12 mouse cellular contexts compared by ENCODE assay signal in the genomic region with DNA sequence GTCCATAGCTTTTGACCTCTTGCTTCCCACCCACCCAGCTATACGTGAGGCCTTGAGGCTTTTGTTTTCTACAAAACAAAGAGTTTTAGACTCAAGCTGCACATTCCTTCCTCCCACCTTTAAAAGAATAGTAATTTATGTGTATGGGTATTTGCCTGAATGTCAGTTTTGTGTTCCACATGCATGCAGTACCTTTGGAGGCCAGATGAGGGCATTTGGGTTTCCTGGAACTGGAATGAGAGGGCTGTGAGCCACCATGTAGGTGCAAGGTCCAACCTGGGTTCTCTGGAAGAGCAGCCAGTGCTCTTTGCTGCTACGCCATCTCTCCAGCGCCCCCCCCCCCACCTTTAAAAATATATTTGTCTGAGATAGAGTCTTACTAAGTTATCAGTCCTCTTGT. TPM values are rescaled to one million over a fixed set of nuclear protein-coding genes. Genes with fewer than 3 reads are reported as not detected.
DNase-seq lines count a peak whose midpoint lies in the region; ATAC-seq lines count a peak whose summit lies in the region.
"Had no signal": no experiment of that assay in that cellular context is flagged by ENCODE, and none has a peak within 500 bp of the region (broad histone marks: within the 10 kb centered on the region; RNA-seq: fewer than 3 reads in every experiment).

No protein-coding gene starts in this region.

- no peaks in the 10 kb centered on the region for H3K36me3 ChIP-seq in hindbrain, embryonic 11.5 days (ENCODE audit: control insufficient read depth, insufficient read depth, low read length)
- H3K36me3 ChIP-seq in hindbrain, embryonic 12.5 days: peaks cover 32% of the 10 kb centered on the region
- peaks cover 79% of the 10 kb centered on the region for H3K36me3 ChIP-seq in embryonic facial prominence, embryonic 10.5 days (replicated peaks)
- H3K36me3 ChIP-seq in forebrain, embryonic 11.5 days (ENCODE audit: control insufficient read depth, insufficient read depth, low read length): no peaks in the 10 kb centered on the region; the same call in 1 of the 2 replicates
- H3K36me3 ChIP-seq: stomach, embryonic 15.5 days had no signal

- H3K4me1 ChIP-seq in hindbrain, embryonic 11.5 days (replicated peaks; ENCODE audit: control insufficient read depth, insufficient read depth, low read length): peaks cover 3% of the 10 kb centered on the region; the same call in 1 of the 2 replicates
- peaks cover 14% of the 10 kb centered on the region for H3K4me1 ChIP-seq in hindbrain, embryonic 12.5 days
- peaks cover 17% of the 10 kb centered on the region for H3K4me1 ChIP-seq in embryonic facial prominence, embryonic 10.5 days
- H3K4me1 ChIP-seq in forebrain, embryonic 11.5 days (replicated peaks; ENCODE audit: control insufficient read depth, insufficient read depth, low read length): peaks cover 8% of the 10 kb centered on the region; the same call in 1 of the 2 replicates
- H3K4me1 ChIP-seq: stomach, embryonic 15.5 days had no signal

- no peak overlapping the region for H3K27ac ChIP-seq in hindbrain, embryonic 11.5 days (ENCODE audit: low read depth, low read length)
- no peak overlapping the region for H3K27ac ChIP-seq in hindbrain, embryonic 12.5 days
- H3K27ac ChIP-seq in embryonic facial prominence, embryonic 10.5 days (replicated peaks): no peak overlapping the region
- no peak overlapping the region for H3K27ac ChIP-seq in forebrain, embryonic 11.5 days (ENCODE audit: low read depth, low read length)
- H3K27ac ChIP-seq: forebrain, embryonic 12.5 days; stomach, embryonic 15.5 days had no signal

- H3K4me3 ChIP-seq in hindbrain, embryonic 11.5 days (ENCODE audit: low read depth, low read length): no peak overlapping the region
- H3K4me3 ChIP-seq in hindbrain, embryonic 12.5 days: no peak overlapping the region
- no peak overlapping the region for H3K4me3 ChIP-seq in embryonic facial prominence, embryonic 10.5 days
- H3K4me3 ChIP-seq in forebrain, embryonic 11.5 days (ENCODE audit: low read depth, low read length): no peak overlapping the region
- H3K4me3 ChIP-seq: forebrain, embryonic 12.5 days; megakaryocyte, embryonic 14.5 days; stomach, embryonic 15.5 days had no signal

- no peaks in the 10 kb centered on the region for H3K27me3 ChIP-seq in hindbrain, embryonic 11.5 days (ENCODE audit: control insufficient read depth, insufficient read depth, low read length)
- H3K27me3 ChIP-seq in hindbrain, embryonic 12.5 days: no peaks in the 10 kb centered on the region
- H3K27me3 ChIP-seq in embryonic facial prominence, embryonic 10.5 days (replicated peaks; ENCODE audit: low read depth, poor library complexity, severe bottlenecking): no peaks in the 10 kb centered on the region
- no peaks in the 10 kb centered on the region for H3K27me3 ChIP-seq in forebrain, embryonic 11.5 days (ENCODE audit: control insufficient read depth, insufficient read depth, low read length)
- H3K27me3 ChIP-seq: forebrain, embryonic 12.5 days; megakaryocyte, embryonic 14.5 days; stomach, embryonic 15.5 days had no signal

- H3K9me3 ChIP-seq in hindbrain, embryonic 11.5 days (ENCODE audit: control insufficient read depth, low read length): no peaks in the 10 kb centered on the region
- H3K9me3 ChIP-seq in hindbrain, embryonic 12.5 days (replicated peaks): no peaks in the 10 kb centered on the region
- no peaks in the 10 kb centered on the region for H3K9me3 ChIP-seq in embryonic facial prominence, embryonic 10.5 days
- no peaks in the 10 kb centered on the region for H3K9me3 ChIP-seq in forebrain, embryonic 11.5 days (ENCODE audit: control insufficient read depth, low read length)
- H3K9me3 ChIP-seq: forebrain, embryonic 12.5 days; megakaryocyte, embryonic 14.5 days; stomach, embryonic 15.5 days had no signal

- no peak overlapping the region for H3K9ac ChIP-seq in hindbrain, embryonic 11.5 days (ENCODE audit: low read depth, low read length)
- no peak overlapping the region for H3K9ac ChIP-seq in hindbrain, embryonic 12.5 days
- H3K9ac ChIP-seq in forebrain, embryonic 11.5 days (ENCODE audit: low read length): no peak overlapping the region
- H3K9ac ChIP-seq: forebrain, embryonic 12.5 days; stomach, embryonic 15.5 days had no signal

- no peak for ATAC-seq in hindbrain, embryonic 11.5 days (ENCODE audit: low FRiP score)
- no peak for ATAC-seq in hindbrain, embryonic 12.5 days (ENCODE audit: low FRiP score)
- no peak for ATAC-seq in forebrain, embryonic 11.5 days (replicated peaks; ENCODE audit: low FRiP score)

- DNase-seq in hindbrain, embryonic 11.5 days (ENCODE audit: low spot score): peak; percentile 27
- peak; percentile 27 for DNase-seq in right cerebral cortex, postnatal 4 days
- DNase-seq in right cerebral cortex, adult 18-20 months: no peak
- DNase-seq in embryonic facial prominence, embryonic 10.5 days (ENCODE audit: low spot score): peak; percentile 29
- DNase-seq in thymus, postnatal 4 days: peak; percentile 54
- DNase-seq in adrenal gland, postnatal 25 days: no peak
- DNase-seq in forebrain, embryonic 11.5 days (ENCODE audit: low spot score): no peak
- DNase-seq: cerebellum, adult 9-11 months had no signal

- WGBS in hindbrain, embryonic 11.5 days: 86% methylated on average over 3 of the region's 3 CpGs
- WGBS in hindbrain, embryonic 12.5 days: 79% methylated on average over 3 of the region's 3 CpGs
- WGBS in embryonic facial prominence, embryonic 10.5 days: 87% methylated on average over 3 of the region's 3 CpGs
- WGBS in forebrain, embryonic 11.5 days: 85% methylated on average over 3 of the region's 3 CpGs

- no peak overlapping the region for H3K4me2 ChIP-seq in hindbrain, embryonic 11.5 days (replicated peaks; ENCODE audit: low read depth, low read length)
- no peak overlapping the region for H3K4me2 ChIP-seq in hindbrain, embryonic 12.5 days (replicated peaks)
- no peak overlapping the region for H3K4me2 ChIP-seq in forebrain, embryonic 11.5 days (ENCODE audit: low read depth, low read length, severe bottlenecking)
- H3K4me2 ChIP-seq: forebrain, embryonic 12.5 days; stomach, embryonic 15.5 days had no signal

RNA-seq across cellular contexts. Expression of a gene that starts 36.7 kb away (rescaled TPM):
- 75.1 and 81.5 TPM in 2 replicates for polyA plus RNA-seq in hindbrain, embryonic 11.5 days (2014; fragmentation: Nextera tagmentation; extraction: Ambion mirVana)
- 58.5 and 61.3 TPM in 2 replicates for polyA plus RNA-seq in hindbrain, embryonic 12.5 days (2016; fragmentation: Nextera tagmentation; extraction: Ambion mirVana)
- 81.1 and 84.4 TPM in 2 replicates for polyA plus RNA-seq in embryonic facial prominence, embryonic 10.5 days (2016; fragmentation: Nextera tagmentation; extraction: Ambion mirVana)
- total RNA-seq in adrenal gland, postnatal 25 days (2021): 15.8 and 18.6 TPM in 2 replicates
- polyA plus RNA-seq in forebrain, embryonic 11.5 days (2014; fragmentation: Nextera tagmentation; extraction: Ambion mirVana): 95.1 and 96.5 TPM in 2 replicates

RNA-seq across cellular contexts. Expression of a gene that starts 36.8 kb away (rescaled TPM):
- 22.9 and 25.6 TPM in 2 replicates for polyA plus RNA-seq in hindbrain, embryonic 11.5 days (2014; fragmentation: Nextera tagmentation; extraction: Ambion mirVana)
- 13.3 and 16.6 TPM in 2 replicates for polyA plus RNA-seq in hindbrain, embryonic 12.5 days (2016; fragmentation: Nextera tagmentation; extraction: Ambion mirVana)
- 20.8 and 21.6 TPM in 2 replicates for polyA plus RNA-seq in embryonic facial prominence, embryonic 10.5 days (2016; fragmentation: Nextera tagmentation; extraction: Ambion mirVana)
- 0.82 and 1.7 TPM in 2 replicates for total RNA-seq in adrenal gland, postnatal 25 days (2021)
- 25.9 and 26.6 TPM in 2 replicates for polyA plus RNA-seq in forebrain, embryonic 11.5 days (2014; fragmentation: Nextera tagmentation; extraction: Ambion mirVana)

RNA-seq across cellular contexts. Expression of a gene that starts 43.3 kb away (rescaled TPM):
- 0.20 and 0.31 TPM in 2 replicates for polyA plus RNA-seq in hindbrain, embryonic 11.5 days (2014; fragmentation: Nextera tagmentation; extraction: Ambion mirVana)
- polyA plus RNA-seq in hindbrain, embryonic 12.5 days (2016; fragmentation: Nextera tagmentation; extraction: Ambion mirVana): 0.39 and 1.1 TPM in 2 replicates
- 0.09 and 0.16 TPM in 2 replicates for polyA plus RNA-seq in embryonic facial prominence, embryonic 10.5 days (2016; fragmentation: Nextera tagmentation; extraction: Ambion mirVana)
- total RNA-seq in adrenal gland, postnatal 25 days (2021): 0.57 and 0.76 TPM in 2 replicates
- polyA plus RNA-seq in forebrain, embryonic 11.5 days (2014; fragmentation: Nextera tagmentation; extraction: Ambion mirVana): 0.33 and 0.79 TPM in 2 replicates

Comparison
In these comparisons a context has a peak if more than half of its experiments do, and no peak if none do; other contexts are left out.
1. DNase-seq: peak in hindbrain, embryonic 11.5 days (single experiment), right cerebral cortex, postnatal 4 days (single experiment), embryonic facial prominence, embryonic 10.5 days (single experiment) and thymus, postnatal 4 days (single experiment); none in right cerebral cortex, adult 18-20 months (single experiment), adrenal gland, postnatal 25 days (single experiment) and forebrain, embryonic 11.5 days (single experiment).